Mouse (Mus musculus): ENCODE results near the gene Gm20821.
"Not testable (repeated sequence)": the region's sequence is repeated elsewhere in the genome, so short reads cannot be mapped to it uniquely, and the experiment has no call there.

The Gm20821 gene

GRCm38 (mm10) chrY:9781504-9781903 lies at the start of gene Gm20821:
Gene Gm20821, plus strand, starts transcription at chrY:9781804.
- DNase-seq (ENCODE audit: low read depth, low spot score), result not testable (repeated sequence)
